Mouse (Mus musculus): Measurements from ENCODE around the gene Adamts17. TPM values are rescaled to one million over a fixed set of nuclear protein-coding genes. Genes with fewer than 3 reads are reported as not detected.
A peak's percentile ranks its signal among the peaks of the same experiment; 100 is the strongest.

Adamts17 gene
- polyA plus RNA-seq, 1 experiment from 2014 or later, result 5.0 TPM

DNA sequence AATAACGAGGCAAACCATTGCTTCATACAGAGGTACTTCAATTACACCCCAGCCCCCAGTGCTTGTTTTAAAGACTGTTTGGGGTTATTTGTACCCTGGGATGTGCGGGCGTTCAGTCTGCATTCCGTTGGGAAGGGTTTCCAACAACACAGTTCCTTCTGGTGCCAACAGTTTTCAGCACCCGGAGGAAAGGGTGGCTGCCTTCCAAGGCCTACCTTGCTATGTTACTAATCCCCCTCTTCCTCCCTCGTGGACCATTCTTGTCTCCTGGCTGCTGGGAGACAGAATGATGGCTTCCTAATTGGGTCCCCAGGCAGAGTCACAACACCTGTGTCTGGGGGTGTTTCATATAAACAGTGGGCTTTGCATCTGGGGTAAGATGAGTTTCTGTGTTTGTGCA is 94.5 kb downstream of the Adamts17 start:
- Histone ChIP-seq H3K27ac (no peak overlapping the region), H3K9me3 (ENCODE audit: control insufficient read depth, low read length) (no peaks in the 10 kb centered on the region), H3K36me3 (replicated peaks; ENCODE audit: control insufficient read depth, insufficient read depth) (no peaks in the 10 kb centered on the region), H3K27me3 (ENCODE audit: control insufficient read depth, insufficient read depth, low read length) (no peaks in the 10 kb centered on the region), H3K4me1 (replicated peaks; ENCODE audit: control insufficient read depth, insufficient read depth, low read length) (no peaks in the 10 kb centered on the region), H3K9ac (no peak overlapping the region), H3K4me3 (replicated peaks; ENCODE audit: low read length) (no peak overlapping the region), H3K4me2 (replicated peaks) (no peak overlapping the region)
- ATAC-seq (ENCODE audit: low FRiP score) (no peak), DNase-seq (ENCODE audit: low spot score) (no peak)
- 70% methylated on average over 6 of the region's 6 CpGs for WGBS

DNA sequence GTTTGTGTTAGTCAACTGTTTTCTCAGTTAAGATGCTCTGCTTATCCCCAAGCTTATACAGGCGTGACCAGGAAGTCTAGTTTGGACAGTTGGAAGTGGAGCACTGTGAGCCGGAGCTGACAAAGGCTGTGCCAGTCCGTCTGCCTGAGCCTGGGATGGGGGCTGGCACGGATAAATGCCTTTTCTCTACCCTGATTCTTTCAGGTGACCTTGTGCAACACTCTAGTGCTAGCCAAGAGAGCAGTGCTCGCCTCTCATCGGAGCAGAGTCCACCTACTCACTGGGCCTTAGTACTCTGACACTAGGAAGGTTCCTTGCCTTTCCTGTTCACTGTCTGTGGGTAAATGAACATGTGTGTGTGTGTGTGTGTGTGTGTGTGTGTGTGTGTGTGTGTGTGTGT is 95.5 kb downstream of the Adamts17 start:
- WGBS, result 90% methylated on average over 6 of the region's 6 CpGs
- DNase-seq (ENCODE audit: low spot score), result no peak

DNA sequence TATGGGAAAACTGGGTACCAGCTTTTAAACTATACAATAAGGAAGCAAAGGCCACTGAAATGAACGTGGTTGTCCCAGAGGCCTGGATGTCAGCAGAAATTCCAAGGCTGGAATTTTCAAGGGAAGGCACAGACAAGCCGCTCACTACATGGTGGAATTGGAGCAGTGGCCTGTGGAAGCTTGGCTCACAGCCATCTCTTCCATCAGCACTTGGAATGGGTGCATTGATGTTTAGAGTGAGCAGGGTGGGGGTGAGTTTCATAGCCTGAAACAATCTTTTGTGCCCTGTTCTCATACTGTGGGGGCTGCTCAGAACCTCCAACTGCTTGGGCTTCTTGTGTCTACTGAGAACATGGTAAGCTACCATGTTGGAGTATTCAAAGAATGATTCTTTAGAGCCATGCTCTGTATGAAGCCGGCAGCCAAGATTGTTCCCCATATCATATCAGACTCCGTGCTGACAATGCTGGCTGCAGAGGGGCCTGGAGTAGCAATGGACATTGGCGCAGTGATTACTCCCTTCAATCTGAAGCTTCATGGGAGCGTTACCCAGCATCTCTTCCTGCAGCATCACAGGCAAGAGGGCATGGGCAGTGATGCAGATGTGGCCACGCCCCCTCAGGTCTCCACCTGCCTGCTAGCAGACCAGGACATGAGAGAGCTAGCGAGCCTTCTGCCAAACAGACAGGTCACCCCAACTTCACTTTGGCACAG is 96.7 kb downstream of the Adamts17 start:
- Histone ChIP-seq H3K4me2 (replicated peaks) (no peak overlapping the region), H3K4me3 (replicated peaks; ENCODE audit: low read length) (no peak overlapping the region), H3K9me3 (ENCODE audit: control insufficient read depth, low read length) (no peaks in the 10 kb centered on the region), H3K27ac (0 out of 2 replicates have a peak overlapping the region, but pooled peaks have one; percentile 10), H3K9ac (no peak overlapping the region), H3K27me3 (ENCODE audit: control insufficient read depth, insufficient read depth, low read length) (no peaks in the 10 kb centered on the region), H3K4me1 (replicated peaks; ENCODE audit: control insufficient read depth, insufficient read depth, low read length) (no peaks in the 10 kb centered on the region), H3K36me3 (replicated peaks; ENCODE audit: control insufficient read depth, insufficient read depth) (no peaks in the 10 kb centered on the region)
- ATAC-seq (ENCODE audit: low FRiP score), result no peak; the same call in 1 of the 2 replicates
- 82% methylated on average over 8 of the region's 8 CpGs for WGBS
- DNase-seq (ENCODE audit: low spot score), result peak; percentile 50

More for the DNA sequence above, 95.5 kb downstream of the Adamts17 start:
- Histone ChIP-seq H3K4me3 (replicated peaks; ENCODE audit: low read length) (no peak overlapping the region), H3K4me1 (replicated peaks; ENCODE audit: control insufficient read depth, insufficient read depth, low read length) (no peaks in the 10 kb centered on the region), H3K36me3 (replicated peaks; ENCODE audit: control insufficient read depth, insufficient read depth) (no peaks in the 10 kb centered on the region), H3K9ac (no peak overlapping the region), H3K27ac (no peak overlapping the region), H3K27me3 (ENCODE audit: control insufficient read depth, insufficient read depth, low read length) (no peaks in the 10 kb centered on the region), H3K4me2 (replicated peaks) (no peak overlapping the region), H3K9me3 (ENCODE audit: control insufficient read depth, low read length) (no peaks in the 10 kb centered on the region)
- ATAC-seq (ENCODE audit: low FRiP score), result no peak

DNA sequence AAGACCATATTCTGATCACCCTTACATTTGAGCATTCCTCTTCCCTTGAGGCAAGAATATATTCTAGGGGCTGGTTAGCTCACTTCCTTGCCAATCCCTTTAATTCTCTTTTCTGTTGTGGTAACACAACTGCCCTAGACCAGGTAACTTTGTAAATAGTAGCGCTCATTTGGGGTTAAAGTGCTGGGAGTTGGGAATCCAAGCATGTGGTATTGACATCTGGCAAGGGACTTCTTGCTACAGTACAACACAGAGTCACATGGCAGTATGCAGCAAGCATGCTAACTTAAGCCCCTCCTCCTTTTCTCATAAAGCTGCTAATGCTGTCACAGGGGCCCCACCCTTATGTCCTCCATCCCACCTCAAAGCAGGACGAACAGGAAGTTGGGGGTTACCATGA is 97.4 kb downstream of the Adamts17 start:
- Histone ChIP-seq H3K27me3 (ENCODE audit: control insufficient read depth, insufficient read depth, low read length) (no peaks in the 10 kb centered on the region), H3K27ac (no peak overlapping the region), H3K9me3 (ENCODE audit: control insufficient read depth, low read length) (no peaks in the 10 kb centered on the region), H3K9ac (no peak overlapping the region), H3K4me1 (replicated peaks; ENCODE audit: control insufficient read depth, insufficient read depth, low read length) (no peaks in the 10 kb centered on the region), H3K4me2 (replicated peaks) (no peak overlapping the region), H3K36me3 (replicated peaks; ENCODE audit: control insufficient read depth, insufficient read depth) (no peaks in the 10 kb centered on the region), H3K4me3 (replicated peaks; ENCODE audit: low read length) (no peak overlapping the region)
- ATAC-seq (ENCODE audit: low FRiP score) (no peak), DNase-seq (ENCODE audit: low spot score) (no peak)
- whole genome bisulfite sequencing, result 63% methylated on average over 2 of the region's 2 CpGs

DNA sequence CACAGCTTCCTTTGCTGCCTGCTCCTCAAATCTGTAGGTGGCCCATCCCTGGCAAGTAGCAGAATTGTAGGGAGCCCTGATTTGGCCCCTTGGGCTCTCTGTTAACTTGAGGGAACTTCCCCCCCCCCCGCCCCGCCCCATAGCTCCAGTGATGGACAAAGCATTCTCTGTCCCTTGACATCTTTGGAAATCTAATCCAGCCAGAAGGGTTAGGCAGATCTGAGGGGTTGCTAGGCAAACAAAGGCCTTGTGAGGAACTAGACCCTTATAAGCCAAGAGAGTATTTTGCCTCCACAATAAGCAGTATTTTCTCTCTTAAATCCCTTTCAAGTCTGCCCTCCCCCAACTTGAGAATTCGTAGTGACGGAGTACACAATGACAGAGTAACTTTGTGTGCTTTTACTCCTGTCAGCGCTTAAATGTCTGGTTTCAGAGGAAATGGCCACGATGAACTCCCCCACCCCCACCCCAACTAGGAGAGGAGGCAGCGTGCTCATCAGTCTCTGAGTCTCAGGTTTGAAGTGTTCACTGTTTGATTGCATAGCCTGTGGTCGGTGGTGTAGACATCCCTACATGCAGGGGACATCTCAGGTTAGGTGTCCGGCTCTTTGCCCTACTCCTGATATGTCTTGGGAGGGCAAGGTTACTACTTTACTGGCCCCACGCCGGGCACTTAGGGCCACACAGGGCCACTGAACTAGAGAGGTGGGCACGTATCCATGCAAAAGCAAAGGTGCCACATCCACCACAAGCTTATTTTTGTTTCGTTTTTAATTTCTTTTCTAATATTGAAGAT is 99.7 kb downstream of the Adamts17 start:
- H3K4me1 ChIP-seq (replicated peaks; ENCODE audit: control insufficient read depth, insufficient read depth, low read length), result no peaks in the 10 kb centered on the region
- H3K27me3 ChIP-seq (ENCODE audit: control insufficient read depth, insufficient read depth, low read length), result no peaks in the 10 kb centered on the region
- no peak overlapping the region for H3K27ac ChIP-seq
- no peak for DNase-seq (ENCODE audit: low spot score)
- no peak overlapping the region for H3K4me3 ChIP-seq (replicated peaks; ENCODE audit: low read length)
- no peaks in the 10 kb centered on the region for H3K36me3 ChIP-seq (replicated peaks; ENCODE audit: control insufficient read depth, insufficient read depth)
- ATAC-seq (ENCODE audit: low FRiP score), result no peak
- no peak overlapping the region for H3K4me2 ChIP-seq (replicated peaks)
- no peak overlapping the region for H3K9ac ChIP-seq
- 67% methylated on average over 13 of the region's 13 CpGs for WGBS
- H3K9me3 ChIP-seq (ENCODE audit: control insufficient read depth, low read length), result no peaks in the 10 kb centered on the region

DNA sequence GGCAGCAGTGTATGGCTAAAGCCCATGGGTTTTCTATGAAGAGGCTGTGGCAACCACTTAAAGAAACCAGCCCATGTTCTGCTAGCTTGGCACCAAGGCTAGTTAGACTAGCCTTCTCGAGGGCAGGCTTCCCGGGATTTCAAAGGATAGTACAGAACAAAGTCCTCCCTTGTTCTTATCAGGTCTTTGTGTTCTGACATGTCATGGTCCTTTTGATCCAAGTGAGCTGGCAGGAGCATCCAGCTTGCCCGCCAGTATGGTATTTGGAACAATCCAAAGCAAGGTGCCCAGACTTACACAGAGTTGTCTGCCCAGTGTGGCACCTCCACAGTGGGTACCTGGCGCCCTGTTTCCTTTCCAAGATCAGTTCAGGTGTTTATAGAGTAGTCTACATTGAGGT is 101.2 kb downstream of the Adamts17 start:
- H3K4me1 ChIP-seq (replicated peaks; ENCODE audit: control insufficient read depth, insufficient read depth, low read length), result no peaks in the 10 kb centered on the region
- H3K4me3 ChIP-seq (replicated peaks; ENCODE audit: low read length), result no peak overlapping the region
- no peaks in the 10 kb centered on the region for H3K9me3 ChIP-seq (ENCODE audit: control insufficient read depth, low read length)
- H3K27ac ChIP-seq, result no peak overlapping the region
- H3K36me3 ChIP-seq (replicated peaks; ENCODE audit: control insufficient read depth, insufficient read depth), result no peaks in the 10 kb centered on the region
- H3K27me3 ChIP-seq (ENCODE audit: control insufficient read depth, insufficient read depth, low read length), result no peaks in the 10 kb centered on the region
- no peak overlapping the region for H3K4me2 ChIP-seq (replicated peaks)
- no peak for DNase-seq (ENCODE audit: low spot score)
- no peak for ATAC-seq (ENCODE audit: low FRiP score)
- WGBS, result 89% methylated on average over 4 of the region's 4 CpGs
- no peak overlapping the region for H3K9ac ChIP-seq

DNA sequence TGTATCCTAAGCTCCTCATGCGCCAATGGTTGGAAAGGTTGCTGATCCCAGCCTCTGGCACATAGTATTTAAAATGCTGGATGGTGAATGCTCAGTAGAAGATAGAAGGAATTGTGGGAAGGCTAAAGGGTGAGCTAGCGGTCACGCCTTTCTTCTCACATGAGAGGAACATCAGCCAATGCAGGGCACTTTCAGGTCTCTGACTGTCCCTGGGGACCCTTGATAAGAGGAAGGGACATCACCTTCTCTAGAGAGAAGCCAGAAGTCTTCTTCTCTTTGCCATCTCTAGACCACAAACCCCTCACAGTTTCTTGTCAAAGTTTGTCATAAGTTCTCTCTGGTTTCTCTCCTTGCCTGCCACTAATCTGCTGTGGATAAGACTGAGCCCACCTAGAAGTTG is 109.5 kb downstream of the Adamts17 start:
- H3K9me3 ChIP-seq (ENCODE audit: control insufficient read depth, low read length), result no peaks in the 10 kb centered on the region
- no peaks in the 10 kb centered on the region for H3K4me1 ChIP-seq (replicated peaks; ENCODE audit: control insufficient read depth, insufficient read depth, low read length)
- ATAC-seq (ENCODE audit: low FRiP score) (no peak), DNase-seq (ENCODE audit: low spot score) (no peak)
- H3K9ac ChIP-seq, result no peak overlapping the region
- 100% methylated on average over 3 of the region's 3 CpGs for WGBS
- H3K27ac ChIP-seq, result no peak overlapping the region
- H3K4me3 ChIP-seq (replicated peaks; ENCODE audit: low read length), result no peak overlapping the region
- H3K27me3 ChIP-seq (ENCODE audit: control insufficient read depth, insufficient read depth, low read length), result no peaks in the 10 kb centered on the region
- no peaks in the 10 kb centered on the region for H3K36me3 ChIP-seq (replicated peaks; ENCODE audit: control insufficient read depth, insufficient read depth)
- H3K4me2 ChIP-seq (replicated peaks), result no peak overlapping the region

DNA sequence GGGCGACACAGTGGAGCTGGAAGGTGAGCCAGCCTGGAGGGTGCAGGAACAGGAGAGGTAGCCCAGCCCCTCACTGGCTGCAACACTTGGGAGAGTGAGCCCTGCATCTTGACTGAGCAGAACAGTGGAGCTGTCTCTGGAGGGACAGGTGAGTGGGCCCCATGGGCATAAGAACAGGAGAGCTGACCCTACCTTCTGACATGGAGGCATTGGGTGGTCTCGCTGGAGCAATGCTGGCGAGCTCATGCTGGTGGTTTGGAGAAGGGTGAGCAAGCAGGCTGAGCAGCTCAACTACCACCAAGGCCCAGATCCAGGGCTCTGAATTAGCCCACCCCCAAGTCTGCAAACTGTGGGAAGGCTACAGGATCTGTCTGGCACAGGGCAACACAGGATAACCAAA is 113.4 kb downstream of the Adamts17 start:
- H3K9me3 ChIP-seq (ENCODE audit: control insufficient read depth, low read length), result no peaks in the 10 kb centered on the region
- DNase-seq (ENCODE audit: low spot score) (no peak), ATAC-seq (ENCODE audit: low FRiP score) (no peak)
- no peaks in the 10 kb centered on the region for H3K4me1 ChIP-seq (replicated peaks; ENCODE audit: control insufficient read depth, insufficient read depth, low read length)
- H3K27ac ChIP-seq, result no peak overlapping the region
- no peaks in the 10 kb centered on the region for H3K36me3 ChIP-seq (replicated peaks; ENCODE audit: control insufficient read depth, insufficient read depth)
- 94% methylated on average over 3 of the region's 3 CpGs for WGBS
- no peaks in the 10 kb centered on the region for H3K27me3 ChIP-seq (ENCODE audit: control insufficient read depth, insufficient read depth, low read length)
- H3K4me2 ChIP-seq (replicated peaks), result no peak overlapping the region
- no peak overlapping the region for H3K9ac ChIP-seq
- H3K4me3 ChIP-seq (replicated peaks; ENCODE audit: low read length), result no peak overlapping the region

DNA sequence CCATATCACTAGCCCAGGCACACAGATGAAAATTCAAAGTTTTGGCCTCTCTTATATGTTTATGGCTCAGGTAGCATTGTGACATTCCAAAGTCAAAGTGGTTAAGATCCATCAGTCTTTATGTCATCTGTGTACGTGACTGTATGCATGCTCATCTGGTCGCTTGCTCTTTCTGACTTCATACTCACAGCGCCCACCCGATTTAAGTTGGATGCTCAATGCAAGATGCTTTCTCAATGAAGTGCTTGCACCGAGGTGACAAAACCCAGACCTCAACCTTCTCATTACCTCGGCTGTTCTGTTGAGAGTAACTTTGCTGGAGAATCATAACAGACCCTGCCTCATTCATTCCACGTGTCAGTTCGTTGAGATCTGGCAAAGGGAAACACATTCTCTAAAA is 114.5 kb downstream of the Adamts17 start:
- 83% methylated on average over 8 of the region's 8 CpGs for WGBS
- H3K4me2 ChIP-seq (replicated peaks), result no peak overlapping the region
- no peaks in the 10 kb centered on the region for H3K27me3 ChIP-seq (ENCODE audit: control insufficient read depth, insufficient read depth, low read length)
- H3K36me3 ChIP-seq (replicated peaks; ENCODE audit: control insufficient read depth, insufficient read depth), result no peaks in the 10 kb centered on the region
- H3K27ac ChIP-seq, result no peak overlapping the region
- ATAC-seq (ENCODE audit: low FRiP score) (no peak), DNase-seq (ENCODE audit: low spot score) (no peak)
- H3K4me3 ChIP-seq (replicated peaks; ENCODE audit: low read length), result no peak overlapping the region
- H3K4me1 ChIP-seq (replicated peaks; ENCODE audit: control insufficient read depth, insufficient read depth, low read length), result no peaks in the 10 kb centered on the region
- no peaks in the 10 kb centered on the region for H3K9me3 ChIP-seq (ENCODE audit: control insufficient read depth, low read length)
- no peak overlapping the region for H3K9ac ChIP-seq

All from hindbrain, embryonic 14.5 days (tissue).